Mouse (Mus musculus): ENCODE results near the gene Kctd17.

- TF ChIP-seq POLR2A (IDR thresholded peaks at IDR 0.05; ENCODE audit: low read depth, low read length), result no peak
- peak; percentile 83 for TF ChIP-seq CTCF (conservative IDR thresholded peaks at IDR 0.05; ENCODE audit: insufficient read depth, insufficient read length, low read depth, low read length)
Observed at GRCm38 (mm10) chr15:78422046-78422956, 6.1 kb upstream of the Kctd17 start.

Data from kidney, adult 2 months (tissue).